15 mouse cellular contexts compared by ENCODE assay signal in genomic region chr5:110104616-110105380, GRCm38 (mm10). TPM values are rescaled to one million over a fixed set of nuclear protein-coding genes. Genes with fewer than 3 reads are reported as not detected.
DNase-seq lines count a peak whose midpoint lies in the region; TF ChIP-seq lines count a peak whose summit lies in the region.
"Had no signal": no experiment of that assay in that cellular context is flagged by ENCODE, and none has a peak within 500 bp of the region (broad histone marks: within the 10 kb centered on the region; RNA-seq: fewer than 3 reads in every experiment).

No protein-coding gene starts in this region.

- H3K9me3 ChIP-seq in E14TG2a.4 (ENCODE audit: low read length): no peaks in the 10 kb centered on the region
- H3K9me3 ChIP-seq: heart, embryonic 15.5 days; neural tube, embryonic 15.5 days; stomach, embryonic 15.5 days had no signal

- H3K27me3 ChIP-seq in E14TG2a.4 (ENCODE audit: insufficient read depth, low read length): no peaks in the 10 kb centered on the region
- H3K27me3 ChIP-seq: neural tube, embryonic 15.5 days; stomach, embryonic 15.5 days had no signal

- peak; percentile 12 for DNase-seq in adrenal gland, adult 2 months
- DNase-seq in adrenal gland, postnatal 4 days (ENCODE audit: low spot score in 2 of 2): no peak
- DNase-seq in layer of hippocampus, postnatal 25 days (ENCODE audit: extremely low spot score in 1 of 2, low spot score in 1 of 2): peak; percentile 9 to 14
- no peak for DNase-seq in layer of hippocampus, adult 9-11 months
- DNase-seq in cerebellum, adult 9-10 months: peak; percentile 56
- no peak for DNase-seq in lung, postnatal 25 days (ENCODE audit: low spot score)
- DNase-seq in spleen, postnatal 10 days (ENCODE audit: low spot score in 2 of 2): no peak
- DNase-seq: kidney, adult 8-10 months; lung, embryonic 14.5 days had no signal

- H3K4me3 ChIP-seq in E14TG2a.4 (replicated peaks; ENCODE audit: low read length): peak overlapping the region; percentile 94
- H3K4me3 ChIP-seq: heart, embryonic 15.5 days; layer of hippocampus, adult 2 months; neural tube, embryonic 15.5 days; stomach, embryonic 15.5 days had no signal

- H3K4me1 ChIP-seq in E14TG2a.4 (replicated peaks; ENCODE audit: low read depth, low read length): peaks cover 80% of the 10 kb centered on the region

- peaks cover 50% of the 10 kb centered on the region for H3K36me3 ChIP-seq in E14TG2a.4 (ENCODE audit: insufficient read depth, low read length)

- TF ChIP-seq CTCF in E14TG2a.4 (conservative IDR thresholded peaks at IDR 0.05; ENCODE audit: low read length): no peak

RNA-seq across cellular contexts. Expression of gene Gtpbp6, which starts 3.2 kb away (rescaled TPM):
- 10 to 100 TPM; 57.4 to 61.6 TPM for total RNA-seq in adrenal gland, adult 2 months (2021)
- polyA plus RNA-seq in adrenal gland, adult 2 months (2012; rRNA removed): 115 and 125 TPM in 2 replicates
- total RNA-seq in adrenal gland, postnatal 4 days (2021): 10 to 100 TPM; 58.3 to 59.9 TPM
- total RNA-seq in layer of hippocampus, postnatal 25 days (2021): 10 to 100 TPM; 69.3 to 91.5 TPM

RNA-seq across cellular contexts. Expression of gene Plcxd1, which starts 5.0 kb away (rescaled TPM):
- under 1 TPM; 0.09 to 0.10 TPM for total RNA-seq in adrenal gland, adult 2 months (2021)
- polyA plus RNA-seq in adrenal gland, adult 2 months (2012; rRNA removed): 0.02 and 0.19 TPM in 2 replicates
- total RNA-seq in adrenal gland, postnatal 4 days (2021): under 1 TPM; 0.20 to 0.25 TPM
- total RNA-seq in layer of hippocampus, postnatal 25 days (2021): 1 to 10 TPM; 4.4 to 4.7 TPM
- total RNA-seq: gastrocnemius, postnatal 4 days had no signal

RNA-seq across cellular contexts. Expression of gene Zfp605, which starts 5.1 kb away (rescaled TPM):
- total RNA-seq in adrenal gland, adult 2 months (2021): 1 to 10 TPM; 5.7 to 6.5 TPM
- 0.04 TPM in 2 replicates for polyA plus RNA-seq in adrenal gland, adult 2 months (2012; rRNA removed)
- 1 to 10 TPM; 7.6 to 8.2 TPM for total RNA-seq in adrenal gland, postnatal 4 days (2021)
- total RNA-seq in layer of hippocampus, postnatal 25 days (2021): 10 to 100 TPM; 15.4 to 17.0 TPM

RNA-seq across cellular contexts. Expression of gene Gm35315, which starts 10.6 kb away (rescaled TPM):
- under 1 TPM; 0.14 to 0.66 TPM for total RNA-seq in adrenal gland, adult 2 months (2021)
- polyA plus RNA-seq in adrenal gland, adult 2 months (2012; rRNA removed): not detected in 2 replicates
- under 1 TPM; 0.65 to 0.87 TPM for total RNA-seq in adrenal gland, postnatal 4 days (2021)
- total RNA-seq in layer of hippocampus, postnatal 25 days (2021): under 1 TPM; 0.56 to 0.76 TPM

RNA-seq across cellular contexts. Expression of gene Chfr, which starts 30.8 kb away (rescaled TPM):
- total RNA-seq in adrenal gland, adult 2 months (2021): 10 to 100 TPM; 21.5 to 30.0 TPM
- 55.5 and 55.8 TPM in 2 replicates for polyA plus RNA-seq in adrenal gland, adult 2 months (2012; rRNA removed)
- 10 to 100 TPM; 48.3 to 54.5 TPM for total RNA-seq in adrenal gland, postnatal 4 days (2021)
- total RNA-seq in layer of hippocampus, postnatal 25 days (2021): 10 to 100 TPM; 46.5 to 61.0 TPM

Comparison
In these comparisons a context has a peak if more than half of its experiments do, and no peak if none do; other contexts are left out.
1. DNase-seq: peak in adrenal gland, adult 2 months (single experiment), layer of hippocampus, postnatal 25 days (2 of 2) and cerebellum, adult 9-10 months (single experiment); none in adrenal gland, postnatal 4 days (0 of 2), layer of hippocampus, adult 9-11 months (single experiment), lung, postnatal 25 days (single experiment) and spleen, postnatal 10 days (0 of 2).
2. RNA of gene Plcxd1, which starts 5.0 kb away (total RNA-seq): 4.4 to 4.7 TPM in layer of hippocampus, postnatal 25 days; 0.20 to 0.25 TPM in adrenal gland, postnatal 4 days and 0.09 to 0.10 TPM in adrenal gland, adult 2 months; every median in the first group is over 4 times any median in the second.